Mouse (Mus musculus): ENCODE results near the gene Rftn1. TPM values are rescaled to one million over a fixed set of nuclear protein-coding genes. Genes with fewer than 3 reads are reported as not detected.

The Rftn1 gene
- total and polyA plus RNA-seq, 3 experiments, result 52.5 to 80.6 (median 60.5) TPM

DNA sequence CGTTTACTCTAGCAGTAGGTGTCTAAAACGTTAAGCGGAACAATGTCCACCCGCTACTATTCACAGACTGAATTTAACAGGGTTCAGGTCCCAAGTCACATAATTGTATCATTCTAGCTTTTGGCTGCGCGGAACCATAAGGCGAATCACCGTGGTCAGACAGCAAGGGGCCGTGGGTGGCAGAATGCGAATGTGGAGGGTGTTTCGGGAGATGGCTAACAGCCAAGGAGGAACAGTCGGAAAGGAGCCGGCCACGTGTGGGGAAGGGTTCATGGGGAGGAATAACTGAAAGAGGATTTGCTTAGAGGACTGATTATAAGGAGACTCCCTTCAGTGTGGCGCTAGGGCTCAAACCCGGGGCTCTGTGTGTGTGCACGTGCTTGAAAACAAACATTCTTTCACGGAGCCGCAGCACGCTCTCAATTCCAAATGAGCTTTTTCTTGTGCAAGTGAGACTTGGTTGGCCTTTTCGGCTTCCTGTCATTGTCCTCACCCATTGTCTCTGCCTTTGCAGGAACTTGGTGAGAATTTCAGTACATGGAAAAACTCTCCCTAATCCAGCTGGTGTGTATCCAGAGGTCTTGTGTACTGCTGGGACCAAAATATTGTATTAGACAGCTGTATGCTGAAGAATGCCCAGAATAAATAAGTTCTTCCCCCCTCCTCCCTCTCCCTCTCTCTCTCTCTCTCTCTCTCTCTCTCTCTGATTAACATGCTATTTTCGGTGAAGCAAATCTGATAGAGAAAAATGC, 238.4 kb downstream of the Rftn1 start:
- Histone ChIP-seq H3K4me2 (ENCODE audit: insufficient read depth, low read depth, poor library complexity, severe bottlenecking) (peak overlapping the region; percentile 73), H3K4me1 (ENCODE audit: control insufficient read depth in 1 of 2, insufficient read depth in 2 of 2) (peaks cover 0 to 3% of the 10 kb centered on the region in 2 experiments; a peak in 1 of 4 replicates), H3K36me3 (replicated peaks in 1 of 2; ENCODE audit: control insufficient read depth in 1 of 2, insufficient read depth in 1 of 2, low read length in 1 of 2) (no peaks in the 10 kb centered on the region), H3K4me3 (replicated peaks in 1 of 3; ENCODE audit: low read depth in 2 of 3, low read length in 2 of 3, poor library complexity in 1 of 3) (peak overlapping the region in 1 of 3 experiments; percentile 21), H3K9ac (ENCODE audit: insufficient read depth, low read depth) (no peak overlapping the region), H3K27ac (ENCODE audit: insufficient read depth, low read depth) (no peak overlapping the region), H3K27me3 (replicated peaks) (peaks cover 1% of the 10 kb centered on the region), H3K9me3 (replicated peaks; ENCODE audit: low read length) (no peaks in the 10 kb centered on the region), H3K79me2 (replicated peaks; ENCODE audit: control insufficient read depth, extremely low read depth, insufficient read depth, poor library complexity, severe bottlenecking) (no peaks in the 10 kb centered on the region)
- in situ Hi-C loops (cut with MboI; ENCODE audit: low pct_ligation_motif_present, low pct_unique_long_range_greater_than_20kb, low sequenced_read_pairs), result no loop called here
- no peak for DNase-seq (ENCODE audit: extremely low read depth)
- 0 out of 2 replicates have a peak, but pooled peaks have one; percentile 1 for TF ChIP-seq SIN3A (IDR thresholded peaks at IDR 0.05; ENCODE audit: low read length)
- peak; percentile 48; the same call in 1 of the 2 replicates for TF ChIP-seq BHLHE40 (IDR thresholded peaks at IDR 0.05; ENCODE audit: low read depth, low read length)
- no peak; the same call in 1 of the 2 replicates for TF ChIP-seq MYC (IDR thresholded peaks at IDR 0.05; ENCODE audit: low read depth, low read length)
- no peak for TF ChIP-seq ZMIZ1 (IDR thresholded peaks at IDR 0.05; ENCODE audit: low read depth, low read length)
- no peak for TF ChIP-seq RCOR1 (conservative IDR thresholded peaks at IDR 0.05; ENCODE audit: low read depth, low read length)
- 0 out of 4 replicates have a peak, but pooled peaks of 1 of the 2 experiments have one; percentile 5 for TF ChIP-seq CTCF (conservative IDR thresholded peaks at IDR 0.05 in 1 of 2, IDR thresholded peaks at IDR 0.05 in 1 of 2; ENCODE audit: low read depth in 2 of 2, low read length in 2 of 2)
- TF ChIP-seq MXI1 (IDR thresholded peaks at IDR 0.05; ENCODE audit: low read depth, low read length), result no peak
- no peak for TF ChIP-seq CHD2 (IDR thresholded peaks at IDR 0.05; ENCODE audit: low read length)
- dilution Hi-C loops (cut with MboI; ENCODE audit: extremely low pct_ligation_motif_present, extremely low pct_unique_long_range_greater_than_20kb, low sequenced_read_pairs), result no loop called here

DNA sequence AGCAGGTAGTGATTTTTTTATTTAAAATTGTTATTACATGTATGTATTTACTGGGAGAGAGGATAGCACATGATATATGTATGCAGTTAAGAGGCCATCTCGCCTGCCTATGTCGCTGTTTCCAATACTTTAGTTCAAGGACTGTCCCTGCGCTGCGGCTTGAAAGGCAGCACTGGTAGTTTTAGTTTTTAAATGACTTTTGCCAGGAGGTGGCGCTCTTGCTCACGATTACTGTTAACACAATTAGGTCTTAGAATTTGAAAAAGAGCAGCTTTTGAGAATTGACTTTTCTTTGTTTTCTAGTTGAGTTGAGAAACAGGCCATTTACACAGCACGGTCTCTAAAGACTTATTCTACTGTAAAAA, 239.0 kb downstream of the Rftn1 start:
- no peaks in the 10 kb centered on the region for H3K9me3 ChIP-seq (replicated peaks; ENCODE audit: low read length)
- in situ Hi-C loops (cut with MboI; ENCODE audit: low pct_ligation_motif_present, low pct_unique_long_range_greater_than_20kb, low sequenced_read_pairs), result no loop called here
- peak; percentile 82 for DNase-seq (ENCODE audit: extremely low read depth)
- H3K27me3 ChIP-seq (replicated peaks), result peaks cover 2% of the 10 kb centered on the region
- H3K4me3 ChIP-seq (replicated peaks in 1 of 3; ENCODE audit: low read depth in 2 of 3, low read length in 2 of 3, poor library complexity in 1 of 3), result no peak overlapping the region
- H3K9ac ChIP-seq (ENCODE audit: insufficient read depth, low read depth), result no peak overlapping the region
- no peaks in the 10 kb centered on the region for H3K79me2 ChIP-seq (replicated peaks; ENCODE audit: control insufficient read depth, extremely low read depth, insufficient read depth, poor library complexity, severe bottlenecking)
- H3K27ac ChIP-seq (ENCODE audit: insufficient read depth, low read depth), result no peak overlapping the region
- dilution Hi-C loops (cut with MboI; ENCODE audit: extremely low pct_ligation_motif_present, extremely low pct_unique_long_range_greater_than_20kb, low sequenced_read_pairs), result no loop called here
- no peaks in the 10 kb centered on the region for H3K36me3 ChIP-seq (replicated peaks in 1 of 2; ENCODE audit: control insufficient read depth in 1 of 2, insufficient read depth in 1 of 2, low read length in 1 of 2)
- H3K4me2 ChIP-seq (ENCODE audit: insufficient read depth, low read depth, poor library complexity, severe bottlenecking), result peak overlapping the region; percentile 73
- TF ChIP-seq IRF4 (IDR thresholded peaks at IDR 0.05; ENCODE audit: low read depth, low read length), result peak; percentile 61; the same call in 1 of the 2 replicates
- TF ChIP-seq NRF1 (IDR thresholded peaks at IDR 0.05; ENCODE audit: low read depth, low read length), result no peak
- no peak for TF ChIP-seq TBP (conservative IDR thresholded peaks at IDR 0.05; ENCODE audit: low read depth, low read length)
- peak; percentile 74 for TF ChIP-seq SMC3 (IDR thresholded peaks at IDR 0.05; ENCODE audit: low read depth, low read length)
- TF ChIP-seq ZC3H11A (IDR thresholded peaks at IDR 0.05; ENCODE audit: low read depth, low read length), result peak; percentile 60
- TF ChIP-seq UBTF (IDR thresholded peaks at IDR 0.05; ENCODE audit: low read depth, low read length), result no peak
- TF ChIP-seq NELFE (IDR thresholded peaks at IDR 0.05; ENCODE audit: low read depth, low read length), result peak; percentile 17; the same call in 1 of the 2 replicates
- TF ChIP-seq RCOR1 (conservative IDR thresholded peaks at IDR 0.05; ENCODE audit: low read depth, low read length), result no peak
- peak; percentile 92 for TF ChIP-seq RAD21 (IDR thresholded peaks at IDR 0.05; ENCODE audit: low read depth, low read length)
- peak; percentile 41 to 91; a peak in 3 of 4 replicates for TF ChIP-seq CTCF (conservative IDR thresholded peaks at IDR 0.05 in 1 of 2, IDR thresholded peaks at IDR 0.05 in 1 of 2; ENCODE audit: low read depth in 2 of 2, low read length in 2 of 2)
- TF ChIP-seq ZMIZ1 (IDR thresholded peaks at IDR 0.05; ENCODE audit: low read depth, low read length), result no peak
- no peak for TF ChIP-seq USF1 (IDR thresholded peaks at IDR 0.05; ENCODE audit: low read depth, low read length)
- TF ChIP-seq ETS1 (conservative IDR thresholded peaks at IDR 0.05; ENCODE audit: low read depth, low read length), result no peak
- peak; percentile 10; the same call in 1 of the 2 replicates for TF ChIP-seq JUND (conservative IDR thresholded peaks at IDR 0.05; ENCODE audit: low read depth, low read length)
- no peak for TF ChIP-seq GABPA (IDR thresholded peaks at IDR 0.05; ENCODE audit: insufficient replicate concordance, low read depth, low read length)
- 0 out of 2 replicates have a peak, but pooled peaks have one; percentile 16 for TF ChIP-seq ZNF384 (IDR thresholded peaks at IDR 0.05; ENCODE audit: low read depth, low read length)
- no peak for TF ChIP-seq CHD2 (IDR thresholded peaks at IDR 0.05; ENCODE audit: low read length)
- TF ChIP-seq HCFC1 (IDR thresholded peaks at IDR 0.05; ENCODE audit: low read depth, low read length), result no peak
- TF ChIP-seq KAT2A (IDR thresholded peaks at IDR 0.05; ENCODE audit: insufficient replicate concordance, low read length), result no peak
- TF ChIP-seq MAFK (IDR thresholded peaks at IDR 0.05; ENCODE audit: insufficient replicate concordance, low read length), result no peak
- TF ChIP-seq MXI1 (IDR thresholded peaks at IDR 0.05; ENCODE audit: low read depth, low read length), result no peak
- peak; percentile 33; the same call in 1 of the 2 replicates for TF ChIP-seq SIN3A (IDR thresholded peaks at IDR 0.05; ENCODE audit: low read length)
- no peak for TF ChIP-seq TCF12 (IDR thresholded peaks at IDR 0.05; ENCODE audit: low read depth, low read length)
- TF ChIP-seq MYC (IDR thresholded peaks at IDR 0.05; ENCODE audit: low read depth, low read length), result no peak; the same call in 1 of the 2 replicates
- TF ChIP-seq PAX5 (IDR thresholded peaks at IDR 0.05; ENCODE audit: low read length), result no peak
- TF ChIP-seq ELF1 (IDR thresholded peaks at IDR 0.05; ENCODE audit: low read depth, low read length), result no peak
- TF ChIP-seq ZKSCAN1 (IDR thresholded peaks at IDR 0.05; ENCODE audit: borderline replicate concordance, low read depth, low read length), result no peak
- TF ChIP-seq BHLHE40 (IDR thresholded peaks at IDR 0.05; ENCODE audit: low read depth, low read length), result no peak
- peaks cover 0 to 3% of the 10 kb centered on the region in 2 experiments; a peak in 1 of 4 replicates for H3K4me1 ChIP-seq (ENCODE audit: control insufficient read depth in 1 of 2, insufficient read depth in 2 of 2)
